Mouse (Mus musculus) kidney, adult 18-20 months (tissue): Measurements from ENCODE around the gene Napepld.
A peak's percentile ranks its signal among the peaks of the same experiment; 100 is the strongest.
"Not testable (repeated sequence)": the region's sequence is repeated elsewhere in the genome, so short reads cannot be mapped to it uniquely, and the experiment has no call there.

Experiments
- DNase-seq: peaks from one replicate; pipeline ENCODE4 v3.0.0; 2021

Napepld gene

GRCm38 (mm10) chr5:21701351-21702008, at the start of gene Napepld:
TSS of gene Napepld (minus strand) at chr5:21701396.
- DNase-seq: peak; percentile 100

DNA sequence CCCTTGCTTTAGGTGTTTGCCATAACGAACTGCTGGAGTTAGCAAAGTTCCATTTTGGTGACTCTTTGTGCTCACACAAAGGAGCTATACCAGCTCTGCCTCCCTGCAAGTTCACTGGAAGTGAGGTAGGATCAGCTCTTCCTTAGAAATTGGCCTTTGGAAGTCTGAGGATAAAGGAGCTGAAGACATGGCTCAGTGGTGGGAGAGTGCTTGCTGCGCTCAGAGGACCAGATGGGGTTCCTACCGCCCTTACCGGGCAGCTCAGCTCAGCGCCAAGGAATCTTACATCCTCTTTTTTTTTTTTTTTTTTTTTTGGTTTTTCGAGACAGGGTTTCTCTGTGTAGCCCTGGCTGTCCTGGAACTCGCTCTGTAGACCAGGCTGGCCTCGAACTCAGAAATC, 44.8 kb upstream of the Napepld start:
- DNase-seq: no peak

DNA sequence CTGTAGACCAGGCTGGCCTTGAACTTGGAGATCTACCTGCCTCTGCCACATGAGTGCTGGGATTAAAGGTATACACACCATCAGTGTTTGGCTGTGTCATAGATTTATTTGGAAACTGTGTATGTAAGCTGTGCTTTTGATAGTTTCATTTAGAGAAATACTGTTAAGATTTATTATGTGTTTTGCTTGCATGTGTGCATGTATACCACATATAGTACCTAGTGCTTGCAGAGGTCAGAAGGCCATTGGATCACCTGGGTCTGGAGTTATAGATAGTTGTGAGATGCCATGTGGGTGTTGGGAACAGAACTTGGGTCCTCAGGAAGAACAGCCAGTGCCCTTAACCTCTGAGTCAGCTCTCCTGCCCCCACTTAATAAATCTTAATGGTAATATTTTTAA, 43.5 kb upstream of the Napepld start:
- no peak for DNase-seq

DNA sequence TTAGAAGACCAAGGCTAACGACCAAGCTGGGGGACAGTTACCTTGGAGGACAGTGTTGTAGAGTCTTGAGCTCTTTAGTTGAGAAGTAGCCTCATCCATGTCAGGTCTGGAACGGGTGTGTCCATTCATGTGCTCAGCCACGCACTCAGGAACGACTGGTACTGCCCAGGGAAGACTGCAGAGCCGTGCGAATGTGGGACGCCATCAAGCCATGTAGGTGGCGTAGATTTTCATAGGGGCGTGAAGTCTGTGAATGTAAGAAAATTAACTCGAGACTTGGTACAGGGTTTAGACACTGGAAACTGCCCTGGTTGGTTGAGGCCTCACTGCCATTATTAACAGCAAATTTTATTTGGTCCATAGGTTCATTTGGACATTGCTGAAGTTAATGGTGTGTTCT, 42.4 kb upstream of the Napepld start:
- no peak for DNase-seq

DNA sequence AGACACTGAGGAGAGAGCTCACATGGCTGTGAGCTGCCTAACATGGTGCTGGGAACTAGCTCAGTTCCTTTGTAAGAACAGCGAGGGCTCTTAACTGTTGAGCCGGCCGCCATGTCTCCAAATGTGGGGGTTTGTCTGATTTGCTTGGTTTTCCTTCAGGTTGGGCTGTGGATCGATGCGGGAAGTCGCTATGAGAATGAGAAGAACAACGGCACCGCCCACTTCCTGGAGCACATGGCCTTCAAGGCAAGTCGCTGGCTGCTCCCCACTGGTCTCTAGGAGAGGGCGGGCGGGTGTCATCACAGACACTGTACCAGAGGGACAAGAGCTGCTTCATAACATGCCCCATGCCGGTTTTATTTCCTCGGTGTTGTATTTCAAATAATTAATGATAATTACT, 38.7 kb upstream of the Napepld start:
- DNase-seq: no peak

GRCm38 (mm10) chr5:21739120-21739519, 37.9 kb upstream of the Napepld start:
- peak; percentile 65 for DNase-seq

- no peak for DNase-seq
Observed at GRCm38 (mm10) chr5:21737620-21738019, 36.4 kb upstream of the Napepld start.

DNA sequence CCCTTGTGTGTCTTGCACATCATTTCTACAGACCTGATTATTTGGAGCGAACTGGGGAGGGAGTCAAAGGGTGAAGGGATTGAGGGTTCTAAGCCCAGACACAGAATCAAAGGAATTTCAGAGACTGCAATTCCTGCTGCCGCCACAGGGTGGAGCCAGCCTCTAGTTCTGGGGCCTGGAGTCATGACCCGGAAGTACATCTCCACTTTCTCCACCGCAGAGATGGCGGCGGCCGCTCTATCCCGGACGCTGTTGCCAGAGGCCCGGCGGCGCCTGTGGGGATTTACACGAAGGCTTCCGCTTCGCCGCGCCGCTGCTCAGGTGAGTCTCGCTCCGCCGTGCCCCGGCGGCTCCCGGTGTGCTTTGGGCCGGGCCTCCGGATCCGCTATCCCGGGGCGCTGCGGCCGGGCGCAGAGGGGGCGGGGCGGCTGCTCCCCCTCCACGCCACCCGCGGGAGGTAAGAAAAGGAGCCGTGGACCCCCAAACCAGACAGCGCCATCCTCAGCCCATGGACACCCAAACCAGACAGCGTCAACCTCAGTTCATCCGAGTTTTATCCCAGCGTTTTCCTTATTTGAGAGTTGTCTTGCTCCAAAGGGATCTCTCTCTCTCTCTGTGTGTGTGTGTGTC, 35.9 kb upstream of the Napepld start, which contains the start of gene Pmpcb:
Gene Pmpcb (plus strand): TSS at position 186 of the 630 bp plus-strand sequence.
- peak; percentile 92 for DNase-seq

DNA sequence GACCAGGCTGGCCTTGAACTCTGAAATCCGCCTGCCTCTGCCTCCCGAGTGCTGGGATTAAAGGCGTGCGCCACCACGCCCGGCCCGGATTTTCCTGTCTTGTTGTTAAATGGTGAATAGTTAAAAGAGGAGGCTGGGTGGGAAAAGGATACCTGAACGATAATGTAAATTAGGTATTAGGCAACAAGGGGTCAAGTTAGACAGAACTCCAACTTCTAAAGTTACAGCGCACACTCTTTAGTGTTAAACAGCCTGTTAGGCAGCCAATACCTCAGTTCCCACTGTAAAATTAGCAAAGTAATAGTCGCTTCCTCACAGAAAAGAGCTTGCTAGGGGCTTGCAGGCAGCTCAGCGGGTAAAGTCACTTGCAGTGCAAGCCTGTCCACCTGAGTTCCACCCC, 34.9 kb upstream of the Napepld start:
- no peak for DNase-seq

GRCm38 (mm10) chr5:21735584-21735983, 34.4 kb upstream of the Napepld start:
- DNase-seq: peak; percentile 80

DNA sequence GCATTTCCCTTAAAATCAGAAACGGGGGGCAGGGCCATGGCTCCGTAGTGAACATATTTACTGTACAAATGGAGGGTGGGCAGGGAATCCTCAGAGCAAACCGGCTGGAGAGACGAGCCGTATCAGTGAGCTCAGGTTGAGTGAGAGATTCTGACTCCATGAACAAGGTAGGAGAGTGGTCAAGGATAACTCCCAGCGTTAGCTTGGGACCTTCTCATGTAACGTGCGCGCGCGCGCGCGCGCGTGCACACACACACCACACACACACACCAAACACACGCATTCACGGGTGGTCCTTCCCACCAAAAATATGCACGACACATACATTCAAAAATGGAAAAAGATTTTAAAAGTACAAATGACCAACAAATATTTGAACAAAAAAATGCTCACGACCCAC, 33.9 kb upstream of the Napepld start:
- no peak for DNase-seq

- peak; percentile 44 for DNase-seq
Observed at GRCm38 (mm10) chr5:21732930-21733329, 31.7 kb upstream of the Napepld start.

DNA sequence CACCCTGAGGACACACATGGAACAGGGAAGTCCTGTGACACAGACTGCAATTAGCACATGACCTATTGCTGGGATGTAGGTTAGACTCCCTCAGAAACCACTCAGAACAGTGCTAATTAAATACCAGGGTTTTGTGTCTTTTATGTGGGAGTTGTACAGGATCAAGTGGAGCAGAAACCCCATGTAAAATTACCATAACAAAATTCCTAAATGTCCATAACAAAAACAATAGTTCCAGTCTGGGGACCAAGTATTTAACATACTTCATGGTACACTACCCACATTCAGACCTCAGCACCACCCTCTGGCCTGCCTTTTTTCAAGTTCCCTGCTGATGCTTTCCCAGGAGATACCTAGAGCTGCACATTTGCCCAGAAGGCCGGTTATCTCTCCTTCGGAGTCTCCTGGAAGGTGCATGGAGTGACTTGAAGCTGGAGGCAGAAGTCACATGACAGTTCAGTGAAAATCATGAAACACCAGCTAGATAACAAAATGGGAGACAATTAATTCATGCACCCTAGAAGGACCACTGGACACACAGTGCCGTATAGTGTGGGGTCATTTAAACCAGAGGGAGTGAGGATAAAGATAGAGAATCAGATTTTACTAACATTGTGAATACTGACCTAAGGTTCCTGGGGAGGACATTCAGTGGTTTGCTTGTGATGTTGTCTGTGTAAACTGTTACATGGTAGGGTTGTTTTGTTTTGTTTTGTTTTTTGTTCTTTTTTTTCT, 31.1 kb upstream of the Napepld start:
- DNase-seq: no peak

DNA sequence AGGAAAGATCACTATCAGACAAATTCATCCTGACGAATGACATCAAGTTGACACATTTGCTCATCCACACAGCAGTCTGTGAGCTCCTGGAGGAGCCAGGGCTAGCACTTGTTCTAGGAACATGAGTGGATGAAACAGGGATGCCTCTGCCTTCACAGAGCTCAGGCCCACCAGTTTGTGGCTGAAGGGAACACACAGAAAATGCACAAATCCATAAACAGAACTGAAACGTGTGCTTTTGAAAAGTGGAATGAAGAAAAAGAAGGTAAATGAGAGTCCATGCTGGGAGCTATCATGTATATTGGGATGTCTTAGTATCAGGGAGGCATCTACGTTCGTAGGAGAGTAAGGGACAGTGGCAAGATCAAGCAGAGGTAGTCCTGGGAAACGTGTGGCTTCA, 27.9 kb upstream of the Napepld start:
- no peak for DNase-seq

GRCm38 (mm10) chr5:21724872-21725271, 23.7 kb upstream of the Napepld start:
- no peak for DNase-seq

DNA sequence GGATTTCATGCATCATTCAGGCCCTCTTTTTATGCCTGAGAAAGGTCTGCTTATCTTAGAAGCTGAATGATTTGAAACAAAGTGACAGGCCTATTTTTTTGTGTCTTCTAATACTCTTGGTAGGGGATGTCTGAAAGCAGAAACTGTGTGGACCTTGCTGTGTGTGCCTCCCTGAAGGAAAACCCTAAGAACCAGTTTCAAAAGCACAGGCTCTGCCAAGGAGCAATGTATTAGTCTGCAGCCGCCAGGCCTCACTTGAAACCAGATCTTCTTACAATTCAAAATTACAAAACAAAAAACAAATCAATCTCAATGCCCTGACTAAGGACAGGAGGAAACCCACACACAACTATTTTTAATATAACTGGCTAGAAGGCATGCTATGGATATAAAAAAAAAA, 23.2 kb upstream of the Napepld start:
- DNase-seq: no peak

DNA sequence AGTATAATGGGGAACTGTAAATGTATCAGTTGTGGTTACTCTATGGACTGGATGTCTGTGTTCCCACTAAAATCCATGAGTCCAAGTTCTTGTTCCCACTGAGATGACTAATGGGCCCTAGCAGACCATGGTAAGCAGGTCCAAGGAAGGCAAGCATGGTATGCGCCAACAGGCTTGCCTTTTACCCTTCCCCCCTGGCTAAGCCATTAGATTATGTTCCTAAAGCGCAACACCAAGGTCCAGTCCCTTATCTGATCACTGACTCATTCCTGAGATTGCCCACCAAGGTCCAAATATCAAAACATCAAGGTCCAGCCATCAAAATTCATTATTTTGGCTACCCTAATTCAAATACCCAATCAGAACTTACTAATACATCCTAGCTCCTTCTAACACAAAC, 18.0 kb upstream of the Napepld start:
- no peak for DNase-seq

DNA sequence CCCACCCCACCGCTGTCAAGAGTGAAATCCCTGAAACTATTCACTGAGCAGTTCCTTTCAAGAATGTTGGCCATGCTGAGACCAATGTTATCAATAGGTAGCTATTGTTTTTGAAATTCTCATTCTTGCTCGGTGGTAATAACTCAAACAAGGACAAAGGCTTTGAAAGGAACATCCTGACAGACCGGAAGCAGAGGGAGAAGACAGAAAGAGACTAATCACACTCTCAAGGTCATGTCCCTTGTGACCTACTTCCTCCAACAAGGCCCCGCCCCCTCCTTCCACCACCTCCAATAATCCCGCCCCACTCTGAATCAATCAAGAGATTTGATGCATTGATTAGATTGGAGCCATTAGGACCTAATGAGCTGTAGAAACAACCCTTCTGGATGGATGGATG, 17.4 kb upstream of the Napepld start:
- DNase-seq: no peak

DNA sequence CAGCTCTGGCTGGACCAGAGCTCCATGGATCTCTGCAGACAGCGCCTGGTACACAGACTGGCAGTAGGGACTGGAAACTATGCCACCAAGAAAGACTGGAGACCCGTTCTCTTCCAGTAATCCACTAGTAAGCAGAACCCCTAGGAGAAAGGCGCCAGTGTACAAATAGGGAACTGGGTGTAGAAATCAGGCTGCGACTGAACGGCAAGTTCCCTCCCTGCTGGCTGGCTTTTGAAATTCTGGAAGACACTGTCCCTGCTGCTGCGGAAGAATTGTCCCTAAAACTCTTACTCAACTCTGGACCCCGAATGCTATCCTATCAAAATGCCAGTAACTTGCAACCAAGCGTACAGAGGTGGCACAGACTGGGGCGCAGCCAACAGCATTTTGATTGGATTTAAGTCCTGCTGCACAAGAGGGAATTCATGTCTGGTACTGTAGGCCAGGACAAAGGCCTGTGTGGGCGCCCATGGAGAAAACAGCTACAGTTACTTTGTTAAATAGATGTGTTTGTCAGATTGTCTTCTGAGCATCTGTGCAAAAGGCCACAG, 16.0 kb upstream of the Napepld start:
- no peak for DNase-seq

DNA sequence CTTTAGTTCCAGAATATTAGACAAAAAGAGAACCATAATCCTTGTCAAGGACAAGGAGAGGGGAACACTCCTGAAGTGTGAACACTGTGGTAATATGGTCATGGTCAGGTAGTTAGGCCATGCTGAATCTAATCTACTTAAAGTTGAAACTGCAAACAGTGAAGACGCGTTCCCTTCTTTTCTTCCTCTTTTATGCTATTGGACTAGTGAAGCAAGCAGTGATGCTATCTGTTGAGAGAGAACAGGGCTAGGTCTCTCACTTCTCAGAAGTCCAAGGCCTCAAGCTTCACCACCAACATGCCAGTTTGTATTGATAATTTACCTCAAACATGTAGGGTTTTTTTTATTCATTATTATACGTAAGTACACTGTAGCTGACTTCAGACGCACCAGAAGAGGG, 13.3 kb upstream of the Napepld start:
- DNase-seq: no peak

DNA sequence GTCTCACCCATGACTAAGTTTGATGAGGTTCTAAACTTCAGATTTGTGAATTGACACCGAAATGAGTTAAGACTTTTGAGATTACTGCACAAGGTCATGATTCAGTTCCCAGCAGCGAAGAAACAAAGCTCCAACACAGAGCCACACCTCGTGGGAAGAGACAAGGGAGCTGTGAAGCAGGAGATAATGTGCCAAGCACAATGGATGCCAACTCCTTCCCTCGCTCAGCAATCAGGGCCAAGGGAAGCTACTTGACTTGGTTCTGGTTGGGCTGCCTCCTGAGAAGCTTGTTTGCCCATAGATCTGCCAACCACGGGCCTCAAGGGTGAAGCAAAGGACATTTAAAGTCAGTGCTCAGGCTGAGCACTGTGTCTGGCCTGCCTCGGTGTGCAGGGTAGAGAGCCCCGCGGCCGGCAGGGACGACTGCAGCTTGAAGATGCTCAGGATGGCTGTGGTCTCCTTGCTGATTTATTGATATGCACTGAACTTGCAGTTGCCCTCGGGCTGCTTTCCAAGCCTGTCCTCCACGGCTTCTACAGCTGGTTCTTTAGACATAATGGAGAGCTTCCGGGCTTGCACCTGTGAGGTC, 11.0 kb upstream of the Napepld start:
- no peak for DNase-seq

DNA sequence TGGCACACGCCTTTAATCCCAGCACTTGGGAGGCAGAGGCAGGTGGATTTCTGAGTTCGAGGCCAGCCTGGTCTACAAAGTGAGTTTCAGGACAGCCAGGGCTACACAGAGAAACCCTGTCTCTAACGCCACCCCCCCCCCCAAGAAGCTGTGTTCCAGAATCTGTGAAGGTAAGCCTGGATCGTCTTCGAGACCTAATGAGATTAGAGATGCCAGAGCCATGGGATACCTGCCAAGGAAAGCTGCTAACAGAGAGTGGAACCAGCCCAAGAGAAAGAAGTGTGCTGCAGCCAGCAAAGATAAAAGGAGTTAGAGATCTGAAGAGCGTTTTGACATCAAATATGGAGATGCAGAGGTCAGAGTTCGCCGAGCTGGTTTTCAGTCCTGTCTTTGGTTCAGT, 6.8 kb upstream of the Napepld start:
- not testable (repeated sequence) for DNase-seq

GRCm38 (mm10) chr5:21706546-21706945, 5.3 kb upstream of the Napepld start:
- DNase-seq: no peak
